Mouse (Mus musculus) stomach, embryonic 16.5 days (tissue): Measurements from ENCODE around the gene Dera. TPM values are rescaled to one million over a fixed set of nuclear protein-coding genes. Genes with fewer than 3 reads are reported as not detected.
A peak's percentile ranks its signal among the peaks of the same experiment; 100 is the strongest.
"Not testable (repeated sequence)": the region's sequence is repeated elsewhere in the genome, so short reads cannot be mapped to it uniquely, and the experiment has no call there.

Experiments
- ATAC-seq: fragments of 200-750 bp; cut with Nextera tagmentation; 2 replicates; pipeline ENCODE4 v1.8.0; 2017; ENCODE audit warnings: moderate number of reproducible peaks, moderate TSS enrichment; ENCODE audit not compliant: insufficient read depth, low FRiP score
- H3K27ac ChIP-seq: fragments of 300-500 bp; sonication (generic); 2 replicates; pipeline ENCODE4 v1.5.1; 2014; ENCODE audit warnings: low read length
- H3K27me3 ChIP-seq: fragments of 300-500 bp; sonication (generic); 2 replicates; pipeline ENCODE4 v1.6.1; 2014; ENCODE audit warnings: low read length, control low read depth, mixed read lengths; ENCODE audit not compliant: control insufficient read depth, insufficient read depth
- H3K36me3 ChIP-seq: fragments of 300-500 bp; sonication (generic); 2 replicates; pipeline ENCODE4 v1.6.1; 2014; ENCODE audit warnings: low read length; ENCODE audit not compliant: control insufficient read depth, insufficient read depth
- H3K4me1 ChIP-seq: fragments of 300-500 bp; sonication (generic); 2 replicates; pipeline ENCODE4 v1.6.1; 2014; ENCODE audit warnings: low read length, control low read depth, mixed read lengths; ENCODE audit not compliant: control insufficient read depth, insufficient read depth
- H3K4me2 ChIP-seq: fragments of 300-500 bp; sonication (generic); 2 replicates; pipeline ENCODE4 v1.6.1; 2014; ENCODE audit warnings: low read depth, low read length, mixed read lengths
- H3K4me3 ChIP-seq: fragments of 300-500 bp; sonication (generic); replicated peaks from 2 replicates; pipeline ENCODE4 v1.5.1; 2014; ENCODE audit warnings: mild to moderate bottlenecking, low read length
- H3K9ac ChIP-seq: fragments of 300-500 bp; sonication (generic); 2 replicates; pipeline ENCODE4 v1.6.1; 2014; ENCODE audit warnings: low read length
- H3K9me3 ChIP-seq: fragments of 300-500 bp; sonication (generic); replicated peaks from 2 replicates; pipeline ENCODE4 v1.6.1; 2016; ENCODE audit warnings: low read length, control low read depth; ENCODE audit not compliant: control insufficient read depth
- WGBS: fragments of 180-500 bp; shearing (Covaris S2); extraction: QIAGEN DNeasy Blood & Tissue Kit; methylation state at CpG from one replicate; pipeline ENCODE4 v1.1.7; 2014; 5-methylcytosine and 5-hydroxymethylcytosine counted together
- polyA plus RNA-seq: library from polyadenylated mRNA; unstranded; fragments of >200 nt; fragmentation: Nextera tagmentation; extraction: Ambion mirVana; gene quantifications from 2 replicates; pipeline ENCODE4 v1.2.1, GENCODE M21; 2015

Gene Dera
- 65.5 and 66.0 TPM in 2 replicates for polyA plus RNA-seq

GRCm38 (mm10) chr6:137754056-137754856 lies at the start of gene Dera:
TSS of gene Dera (plus strand) at chr6:137754546.
- H3K9ac ChIP-seq = peak within 1 kb of the TSS; percentile 83

GRCm38 (mm10) chr6:137706209-137706608 lies 48.1 kb upstream of the Dera start:
- 89% methylated on average over 10 of the region's 10 CpGs for WGBS

More at GRCm38 (mm10) chr6:137754056-137754856, at the start of gene Dera:
- no peaks in the 10 kb centered on the region for H3K27me3 ChIP-seq
- H3K27ac ChIP-seq = peak within 1 kb of the TSS; percentile 58; the same call in 1 of the 2 replicates
- peaks cover 10% of the 10 kb centered on the region for H3K36me3 ChIP-seq
- H3K4me1 ChIP-seq = peaks cover 4% of the 10 kb centered on the region; the same call in 1 of the 2 replicates
- peak within 1 kb of the TSS; percentile 77 for H3K4me3 ChIP-seq
- peak; percentile 87 for ATAC-seq
- 13% methylated on average over 26 of the region's 26 CpGs for WGBS
- H3K9me3 ChIP-seq = no peaks in the 10 kb centered on the region
- H3K4me2 ChIP-seq = peak within 1 kb of the TSS; percentile 79

DNA sequence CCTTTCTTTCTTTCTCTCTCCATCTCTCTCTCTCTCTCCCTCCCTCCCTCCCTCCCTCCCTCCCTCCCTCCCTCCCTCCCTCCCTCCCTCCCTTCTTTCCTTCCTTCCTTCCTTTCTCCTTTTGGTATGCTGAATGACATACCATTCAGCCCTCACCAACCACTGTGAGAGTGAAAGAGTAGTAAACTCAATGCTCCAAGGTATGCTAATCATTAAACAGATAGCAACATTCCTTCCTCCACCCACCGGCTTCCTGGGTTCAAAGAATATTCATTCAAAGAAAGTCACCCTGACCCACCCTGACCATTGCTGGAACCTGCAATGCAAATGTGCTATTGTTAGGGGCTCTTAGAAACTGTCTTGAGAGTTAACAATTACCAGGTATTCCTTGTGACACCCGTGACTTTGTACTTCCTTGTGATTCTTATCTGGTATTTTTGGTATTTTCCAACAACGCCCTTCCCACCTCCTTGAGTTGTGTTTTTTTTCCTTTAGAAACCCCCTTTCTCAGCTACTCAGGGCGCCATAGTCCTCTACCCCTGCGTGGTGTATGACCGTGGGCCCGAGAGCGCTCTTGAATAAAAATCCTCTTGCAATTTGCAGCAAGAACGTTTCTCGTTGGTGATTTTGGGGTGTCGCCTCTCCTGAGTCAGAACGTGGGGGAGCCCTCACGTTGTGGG lies 45.5 kb upstream of the Dera start:
- H3K9ac ChIP-seq, H3K4me2 ChIP-seq, H3K36me3 ChIP-seq, H3K27me3 ChIP-seq, H3K27ac ChIP-seq, H3K9me3 ChIP-seq, H3K4me3 ChIP-seq, ATAC-seq, H3K4me1 ChIP-seq: not testable (repeated sequence)
- WGBS = 69% methylated on average over 13 of the region's 13 CpGs

More at GRCm38 (mm10) chr6:137706209-137706608, 48.1 kb upstream of the Dera start:
- Histone ChIP-seq H3K9ac (no peak overlapping the region), H3K9me3 (no peaks in the 10 kb centered on the region), H3K4me2 (no peak overlapping the region), H3K4me1 (peaks cover 8% of the 10 kb centered on the region; the same call in 1 of the 2 replicates), H3K27ac (no peak overlapping the region), H3K4me3 (no peak overlapping the region), H3K27me3 (no peaks in the 10 kb centered on the region), H3K36me3 (no peaks in the 10 kb centered on the region)
- no peak for ATAC-seq

- H3K9ac ChIP-seq = no peak overlapping the region
- H3K4me1 ChIP-seq = peaks cover 3% of the 10 kb centered on the region; the same call in 1 of the 2 replicates
- H3K27ac ChIP-seq = no peak overlapping the region
- no peak overlapping the region for H3K4me2 ChIP-seq
- no peaks in the 10 kb centered on the region for H3K27me3 ChIP-seq
- no peak for ATAC-seq
- H3K36me3 ChIP-seq = no peaks in the 10 kb centered on the region
- H3K4me3 ChIP-seq = no peak overlapping the region
- no peaks in the 10 kb centered on the region for H3K9me3 ChIP-seq
- 64% methylated on average over 14 of the region's 14 CpGs for WGBS
Measured at GRCm38 (mm10) chr6:137710179-137711037, 43.9 kb upstream of the Dera start.

DNA sequence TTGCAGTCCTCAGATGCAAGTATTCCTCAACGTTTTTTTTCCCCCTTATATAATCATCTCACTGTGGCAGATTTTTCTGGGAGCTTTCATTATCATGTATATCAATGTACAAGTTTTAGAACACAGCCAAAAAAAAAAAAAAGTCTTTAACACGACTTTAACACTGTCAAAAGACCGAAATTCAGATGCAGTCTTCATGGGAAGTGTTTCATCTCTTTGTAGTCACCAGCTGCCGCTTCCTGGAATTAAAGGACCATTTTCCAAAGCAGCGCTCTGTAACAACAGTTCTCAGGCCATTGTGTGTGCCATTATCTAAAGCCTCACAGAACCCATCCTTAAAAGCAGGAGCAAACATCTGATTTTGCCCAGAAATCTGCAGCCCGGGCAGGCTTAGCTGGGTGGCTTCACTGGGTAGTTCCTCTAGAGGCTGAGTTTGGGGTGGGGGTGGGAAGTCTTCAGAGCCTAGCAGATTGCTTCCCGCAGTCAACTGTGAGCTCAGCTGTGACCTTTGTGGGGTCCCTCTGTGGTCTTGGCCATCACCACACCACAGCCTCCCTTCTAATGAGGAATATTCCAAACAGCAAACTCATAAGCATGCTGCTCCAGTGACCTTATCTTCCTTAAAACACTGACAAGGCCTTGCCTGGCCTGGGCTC lies 41.6 kb upstream of the Dera start:
- Histone ChIP-seq H3K9ac (no peak overlapping the region), H3K36me3 (no peaks in the 10 kb centered on the region), H3K27ac (no peak overlapping the region), H3K4me1 (peaks cover 5% of the 10 kb centered on the region; the same call in 1 of the 2 replicates), H3K27me3 (no peaks in the 10 kb centered on the region), H3K9me3 (no peaks in the 10 kb centered on the region), H3K4me2 (no peak overlapping the region), H3K4me3 (no peak overlapping the region)
- WGBS = 58% methylated on average over 7 of the region's 7 CpGs
- ATAC-seq = no peak

- no peak overlapping the region for H3K4me3 ChIP-seq
- H3K9me3 ChIP-seq = no peaks in the 10 kb centered on the region
- H3K9ac ChIP-seq = no peak overlapping the region
- no peak overlapping the region for H3K4me2 ChIP-seq
- no peak overlapping the region for H3K27ac ChIP-seq
- no peaks in the 10 kb centered on the region for H3K27me3 ChIP-seq
- peaks cover 5% of the 10 kb centered on the region; the same call in 1 of the 2 replicates for H3K4me1 ChIP-seq
- 86% methylated on average over 3 of the region's 3 CpGs for WGBS
- no peaks in the 10 kb centered on the region for H3K36me3 ChIP-seq
- no peak for ATAC-seq
Measured at GRCm38 (mm10) chr6:137713310-137713664, 41.1 kb upstream of the Dera start.

DNA sequence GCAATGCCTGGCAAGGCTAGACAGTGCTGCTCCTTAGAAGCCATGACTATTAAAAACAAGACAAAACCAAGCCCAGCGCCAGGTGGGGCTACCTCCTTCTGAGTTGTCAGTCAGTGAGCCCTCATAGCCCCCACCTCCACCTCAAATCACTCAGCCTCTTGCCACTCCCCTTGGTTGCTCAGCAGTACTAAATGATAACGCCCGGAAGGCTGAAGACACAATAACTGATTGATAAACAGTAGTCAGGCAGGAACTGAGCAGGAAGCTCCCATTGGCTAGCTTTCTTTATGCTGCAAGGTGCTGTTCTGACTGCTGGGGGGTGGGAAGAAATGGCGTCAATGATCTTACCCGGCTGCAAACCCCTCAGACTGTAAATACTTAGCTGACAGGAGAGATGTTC lies 37.5 kb upstream of the Dera start:
- Histone ChIP-seq H3K27me3 (no peaks in the 10 kb centered on the region), H3K4me3 (no peak overlapping the region), H3K36me3 (no peaks in the 10 kb centered on the region), H3K9me3 (no peaks in the 10 kb centered on the region), H3K4me1 (peaks cover 5% of the 10 kb centered on the region; the same call in 1 of the 2 replicates), H3K27ac (no peak overlapping the region), H3K4me2 (no peak overlapping the region), H3K9ac (no peak overlapping the region)
- ATAC-seq = peak; percentile 25; the same call in 1 of the 2 replicates
- WGBS = 32% methylated on average over 5 of the region's 5 CpGs

DNA sequence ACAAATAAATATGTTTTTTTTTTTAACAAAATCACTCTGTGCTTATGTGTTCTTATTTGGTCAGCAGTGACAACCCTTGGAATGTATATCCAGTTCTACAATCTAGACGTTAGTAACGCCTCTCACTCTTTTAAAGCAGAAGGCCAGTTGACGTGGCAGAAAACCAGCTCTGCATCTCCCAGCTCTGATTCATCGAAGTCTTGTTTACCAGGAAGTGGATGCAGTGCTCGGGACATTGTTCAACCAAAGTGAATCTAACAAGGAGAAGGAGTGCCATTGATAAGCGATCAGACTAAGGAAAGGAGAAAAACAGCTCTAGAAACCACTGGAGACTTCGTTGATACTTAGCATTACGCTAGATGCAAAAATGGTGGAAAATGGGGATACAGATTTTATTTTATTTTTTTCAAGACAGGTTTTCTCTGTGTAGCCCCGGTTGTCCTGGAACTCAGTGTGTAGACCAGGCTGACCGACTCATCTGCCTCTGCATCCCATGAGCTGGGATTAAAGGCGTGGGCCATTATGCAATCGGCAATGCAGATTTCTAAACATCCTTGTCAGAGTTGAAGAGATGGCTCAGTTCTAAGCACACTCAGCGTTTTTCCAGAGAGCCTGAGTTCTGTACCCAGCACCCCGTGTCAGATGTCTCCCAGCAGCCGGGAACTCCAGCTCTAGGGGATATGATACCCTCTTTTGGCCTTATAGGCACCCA lies 32.0 kb upstream of the Dera start:
- WGBS = 74% methylated on average over 15 of the region's 15 CpGs
- H3K27me3 ChIP-seq = no peaks in the 10 kb centered on the region; the same call in 1 of the 2 replicates
- no peak overlapping the region for H3K4me3 ChIP-seq
- ATAC-seq = 0 out of 2 replicates have a peak, but pooled peaks have one; percentile 68
- no peaks in the 10 kb centered on the region for H3K9me3 ChIP-seq
- H3K4me1 ChIP-seq = no peaks in the 10 kb centered on the region
- H3K9ac ChIP-seq = no peak overlapping the region
- H3K4me2 ChIP-seq = no peak overlapping the region
- H3K27ac ChIP-seq = no peak overlapping the region
- H3K36me3 ChIP-seq = no peaks in the 10 kb centered on the region
